ENCODE assay signal across 8 mouse cellular contexts in genomic region chr7:126502023-126502741, GRCm38 (mm10). TPM values are rescaled to one million over a fixed set of nuclear protein-coding genes. Genes with fewer than 3 reads are reported as not detected.
DNase-seq lines count a peak whose midpoint lies in the region; ATAC-seq and TF ChIP-seq lines count a peak whose summit lies in the region.

No protein-coding gene starts in this region.

- H3K9ac ChIP-seq in hindbrain, embryonic 16.5 days (ENCODE audit: low read depth, low read length), result peak overlapping the region; percentile 99

- H3K4me1 ChIP-seq in hindbrain, embryonic 16.5 days (ENCODE audit: control insufficient read depth, insufficient read depth, low read depth, low read length), result peaks cover 12% of the 10 kb centered on the region

- peak overlapping the region; percentile 100 for H3K27ac ChIP-seq in hindbrain, embryonic 16.5 days (ENCODE audit: low read depth, low read length)
- H3K27ac ChIP-seq in left cerebral cortex, adult 2 months, result peak overlapping the region; percentile 98
- peak overlapping the region; percentile 80 for H3K27ac ChIP-seq in macrophage

- peak overlapping the region; percentile 84 for H3K4me2 ChIP-seq in hindbrain, embryonic 16.5 days (ENCODE audit: low read length)

- H3K79me2 ChIP-seq in macrophage (ENCODE audit: inconsistent target), result peaks cover 48% of the 10 kb centered on the region

- intact Hi-C loops in left cerebral cortex, adult 2 months (cut with DNase I), result loop anchor here (1.0 to 10.0 kb wide), 4 partner anchors 15 to 1245 kb away; partner anchors contain the start of genes Fam57b, Ppp4c, Sh2b1 and Tufm

- ATAC-seq in hindbrain, embryonic 16.5 days, result peak; percentile 91

- no peaks in the 10 kb centered on the region for H3K27me3 ChIP-seq in hindbrain, embryonic 16.5 days (replicated peaks; ENCODE audit: control insufficient read depth, insufficient read depth, low read length)

- H3K4me3 ChIP-seq in hindbrain, embryonic 16.5 days (ENCODE audit: low read length), result peak overlapping the region; percentile 100
- H3K4me3 ChIP-seq in left cerebral cortex, adult 2 months, result peak overlapping the region; percentile 100
- peak overlapping the region; percentile 87 for H3K4me3 ChIP-seq in macrophage (ENCODE audit: inconsistent target)

- TF ChIP-seq CTCF in left cerebral cortex, adult 2 months (IDR thresholded peaks at IDR 0.05), result no peak

- peak; percentile 99 for DNase-seq in ZHBTc4 (ENCODE audit: low read depth, low spot score)
- peak; percentile 86 to 94 for DNase-seq in cerebellum, postnatal 4 days (ENCODE audit: low spot score in 2 of 2)
- peak; percentile 89 for DNase-seq in gastrocnemius, adult 18-20 months (ENCODE audit: low spot score)
- DNase-seq in left cerebral cortex, adult 2 months (ENCODE audit: extremely low spot score in 1 of 2, low spot score in 2 of 2), result peak; percentile 91 to 93
- DNase-seq in retina, postnatal 7 days (ENCODE audit: low read depth, low spot score), result peak; percentile 88
- DNase-seq in urinary bladder, adult 18-20 months (ENCODE audit: low spot score in 2 of 2), result peak; percentile 81 to 88

- H3K36me3 ChIP-seq in hindbrain, embryonic 16.5 days (ENCODE audit: control insufficient read depth, insufficient read depth, low read length), result peaks cover 32% of the 10 kb centered on the region
- H3K36me3 ChIP-seq in macrophage (ENCODE audit: inconsistent target), result peaks cover 37% of the 10 kb centered on the region

- no peaks in the 10 kb centered on the region for H3K9me3 ChIP-seq in hindbrain, embryonic 16.5 days (ENCODE audit: control insufficient read depth, low read length)

- WGBS in hindbrain, embryonic 16.5 days, result 0% methylated on average over 55 of the region's 57 CpGs
- 1% methylated on average over 44 of the region's 57 CpGs for WGBS in macrophage (ENCODE audit: missing documents)

RNA-seq across cellular contexts. Expression of gene Atxn2l, which starts 1.1 kb away (rescaled TPM):
- total RNA-seq in gastrocnemius, adult 18-20 months (2021), result 10 to 100 TPM; 28.4 to 33.1 TPM
- polyA plus RNA-seq in hindbrain, embryonic 16.5 days (2015; fragmentation: Nextera tagmentation; extraction: Ambion mirVana), result 48.1 and 59.7 TPM in 2 replicates
- 100 to 1,000 TPM; 131 to 139 TPM for total RNA-seq in left cerebral cortex, adult 2 months (2021)
- 100 to 1,000 TPM; 171 to 516 (median 386) TPM for total RNA-seq in macrophage (2018; cell fraction: chromatin; rRNA removed)
- 100 to 1,000 TPM in 6 of 26 experiments, 10 to 100 TPM in 20; 74.5 to 107 (median 92.7) TPM for total RNA-seq in macrophage (2018; cell fraction: cytosol; rRNA removed)
- total RNA-seq in macrophage (2018; cell fraction: nucleus; rRNA removed), result 100 to 1,000 TPM; 149 to 349 (median 227) TPM
- polyA plus RNA-seq in macrophage (2018), result 60.6 to 79.7 TPM (median 71.8 TPM) in 3 replicates

RNA-seq across cellular contexts. Expression of gene Tufm, which starts 15.0 kb away (rescaled TPM):
- 100 to 1,000 TPM; 118 to 124 TPM for total RNA-seq in gastrocnemius, adult 18-20 months (2021)
- polyA plus RNA-seq in hindbrain, embryonic 16.5 days (2015; fragmentation: Nextera tagmentation; extraction: Ambion mirVana), result 136 and 137 TPM in 2 replicates
- 10 to 100 TPM; 78.0 to 93.5 TPM for total RNA-seq in left cerebral cortex, adult 2 months (2021)
- total RNA-seq in macrophage (2018; cell fraction: chromatin; rRNA removed), result 10 to 100 TPM in 23 of 26 experiments, 1 to 10 TPM in 3; 8.5 to 57.2 (median 22.6) TPM
- 10 to 100 TPM; 34.1 to 49.7 (median 44.5) TPM for total RNA-seq in macrophage (2018; cell fraction: cytosol; rRNA removed)
- 10 to 100 TPM; 13.1 to 43.9 (median 26.5) TPM for total RNA-seq in macrophage (2018; cell fraction: nucleus; rRNA removed)
- polyA plus RNA-seq in macrophage (2018), result 41.8 to 72.5 TPM (median 42.9 TPM) in 3 replicates

RNA-seq across cellular contexts. Expression of gene Sh2b1, which starts 27.0 kb away (rescaled TPM):
- 10 to 100 TPM; 49.2 to 51.0 TPM for total RNA-seq in gastrocnemius, adult 18-20 months (2021)
- 70.7 and 76.5 TPM in 2 replicates for polyA plus RNA-seq in hindbrain, embryonic 16.5 days (2015; fragmentation: Nextera tagmentation; extraction: Ambion mirVana)
- 10 to 100 TPM; 76.5 to 78.3 TPM for total RNA-seq in left cerebral cortex, adult 2 months (2021)
- total RNA-seq in macrophage (2018; cell fraction: chromatin; rRNA removed), result 10 to 100 TPM; 11.9 to 63.3 (median 41.1) TPM
- 10 to 100 TPM in 22 of 26 experiments, 1 to 10 TPM in 4; 6.0 to 20.4 (median 15.8) TPM for total RNA-seq in macrophage (2018; cell fraction: cytosol; rRNA removed)
- 10 to 100 TPM; 13.7 to 52.3 (median 28.3) TPM for total RNA-seq in macrophage (2018; cell fraction: nucleus; rRNA removed)
- polyA plus RNA-seq in macrophage (2018), result 10.4 to 17.2 TPM (median 11.7 TPM) in 3 replicates

RNA-seq across cellular contexts. Expression of gene Atp2a1, which starts 39.3 kb away (rescaled TPM):
- total RNA-seq in gastrocnemius, adult 18-20 months (2021), result over 10,000 TPM; 23,271 to 27,147 TPM
- polyA plus RNA-seq in hindbrain, embryonic 16.5 days (2015; fragmentation: Nextera tagmentation; extraction: Ambion mirVana), result 0.56 and 14.3 TPM in 2 replicates
- total RNA-seq in left cerebral cortex, adult 2 months (2021), result under 1 TPM; 0.14 to 0.35 TPM
- under 1 TPM in 6 of 26 experiments, not detected in 20; 0.20 to 0.45 (median 0.32) TPM for total RNA-seq in macrophage (2018; cell fraction: chromatin; rRNA removed)
- total RNA-seq in macrophage (2018; cell fraction: cytosol; rRNA removed), result under 1 TPM in 9 of 26 experiments, not detected in 17; under 0.01 to 0.19 (median 0.06) TPM
- 1 to 10 TPM in 1 of 26 experiments, under 1 TPM in 2, not detected in 23; 0.24 to 5.2 (median 0.40) TPM for total RNA-seq in macrophage (2018; cell fraction: nucleus; rRNA removed)
- polyA plus RNA-seq in macrophage (2018), result 0.06 TPM in 1 of 3 replicates, not detected in the others

Comparison
In these comparisons a context has a peak if more than half of its experiments do, and no peak if none do; other contexts are left out.
1. Peak in every context shown above with its lines: DNase-seq, ATAC-seq, H3K4me3 ChIP-seq and H3K27ac ChIP-seq.